Mouse (Mus musculus) liver, postnatal 0 days (tissue): ENCODE measurements around the gene Cyth1.

Source experiments
- CTCF ChIP-seq: sonication (generic); IDR thresholded peaks from 2 replicates; pipeline ENCODE4 v1.5.1; 2016; ENCODE audit warnings: antibody characterized with exemption, low read depth
- EP300 ChIP-seq: IDR thresholded peaks from 2 replicates; pipeline ENCODE4 v1.6.1; 2016; ENCODE audit warnings: antibody characterized with exemption, low read depth, mild to moderate bottlenecking

DNA sequence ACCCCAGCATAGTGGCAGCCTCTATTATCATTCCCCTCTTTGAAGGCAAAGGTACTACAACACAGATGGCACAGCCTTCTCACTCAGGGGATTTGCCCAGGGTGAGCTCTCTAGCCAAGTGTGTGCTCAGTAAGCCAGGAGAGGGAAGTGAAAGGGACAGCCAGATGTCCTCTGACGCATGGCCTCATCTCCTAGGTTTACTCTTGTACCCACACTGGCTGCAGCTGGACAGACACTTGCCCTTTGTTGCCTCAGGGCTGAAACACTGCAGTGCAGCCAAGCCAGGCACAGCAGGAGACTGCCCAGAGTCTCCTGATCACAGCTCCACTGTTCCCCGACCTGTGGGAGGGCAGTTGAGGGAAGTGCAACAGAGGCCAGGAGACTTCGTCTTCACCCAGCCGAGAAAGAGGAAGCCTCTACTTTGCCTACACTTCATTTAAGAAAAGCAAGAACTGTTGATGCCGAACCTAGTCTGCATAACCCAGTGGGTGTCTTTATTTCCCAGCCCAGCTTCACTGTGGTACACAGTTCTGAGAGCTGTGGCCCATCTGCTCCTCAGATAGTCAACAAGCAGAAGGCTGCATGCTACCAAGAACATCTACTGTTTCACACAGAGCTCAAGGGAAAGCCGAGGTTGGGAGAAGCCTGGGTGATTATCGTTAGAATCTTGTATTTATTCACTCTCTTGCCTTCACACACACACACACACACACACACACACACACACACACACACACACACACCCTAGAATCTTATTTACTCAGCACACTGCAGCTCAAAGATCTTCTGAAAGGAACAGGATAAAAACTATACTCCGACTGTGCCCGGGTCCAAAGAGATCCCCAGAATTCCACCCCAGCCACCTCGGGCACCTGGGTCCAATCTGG lies 36.4 kb downstream of the Cyth1 start:
- no peak for TF ChIP-seq CTCF
- no peak for TF ChIP-seq EP300
